Mouse (Mus musculus) megakaryocyte, adult 5-6 weeks (primary cell): ENCODE results near the gene Cyp4f17. TPM values are rescaled to one million over a fixed set of nuclear protein-coding genes. Genes with fewer than 3 reads are reported as not detected.
"Not testable (repeated sequence)": the region's sequence is repeated elsewhere in the genome, so short reads cannot be mapped to it uniquely, and the experiment has no call there.

Source experiments
- ATAC-seq: 2 replicates; pipeline ENCODE4 v1.8.0; 2016; ENCODE audit warnings: mild to moderate bottlenecking, inconsistent platforms; ENCODE audit not compliant: poor library complexity, severe bottlenecking
- total RNA-seq, 2 experiments: library from RNA; stranded (forward) in 1 of 2; stranded (reverse) in 1 of 2; fragments of 153-499, 151-499 nt in 1 of 2; fragments of 221-1000, 200-1000 nt in 1 of 2; gene quantifications; 2 replicates each; pipeline versions ENCODE4 v1.2.3 to v1.2.4; 2015 to 2017

The Cyp4f17 gene
- total RNA-seq, 2 experiments from 2014 or later = 0.38 to 0.66 TPM

DNA sequence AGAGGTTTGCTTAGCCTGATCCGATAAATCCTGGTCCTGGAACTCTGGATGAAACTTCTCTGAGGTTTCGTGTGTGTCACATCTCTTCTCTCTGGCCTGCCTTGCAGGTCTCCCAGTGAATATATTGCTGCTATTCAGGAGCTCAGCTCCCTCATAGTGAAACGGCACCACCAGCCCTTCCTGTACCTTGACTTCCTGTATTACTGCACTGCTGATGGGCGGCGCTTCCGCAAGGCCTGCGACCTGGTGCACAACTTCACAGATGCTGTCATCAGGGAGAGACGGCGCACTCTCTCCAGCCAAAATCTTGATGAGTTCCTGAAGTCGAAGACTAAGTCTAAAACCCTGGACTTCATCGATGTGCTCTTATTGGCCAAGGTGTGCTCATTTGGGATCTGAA, 18.0 kb downstream of the Cyp4f17 start:
- peak; percentile 76 for ATAC-seq

DNA sequence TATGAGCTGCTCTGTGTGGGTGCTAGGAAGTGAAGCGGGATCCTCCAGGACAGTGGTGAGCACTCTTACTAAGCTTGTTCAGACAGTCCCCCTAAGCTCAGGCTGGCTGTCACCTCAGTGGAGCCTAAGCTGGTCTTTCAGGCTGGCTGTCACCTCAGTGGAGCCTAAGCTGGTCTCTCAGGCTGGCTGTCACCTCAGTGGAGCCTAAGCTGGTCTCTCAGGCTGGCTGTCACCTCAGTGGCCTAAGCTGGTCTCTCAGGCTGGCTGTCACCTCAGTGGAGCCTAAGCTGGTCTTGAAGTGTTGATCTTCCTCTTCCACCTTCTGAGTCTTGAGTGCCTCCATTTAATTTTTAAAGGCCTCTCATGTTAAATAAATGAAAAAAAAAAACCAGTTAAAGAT, 20.5 kb downstream of the Cyp4f17 start:
- not testable (repeated sequence) for ATAC-seq

DNA sequence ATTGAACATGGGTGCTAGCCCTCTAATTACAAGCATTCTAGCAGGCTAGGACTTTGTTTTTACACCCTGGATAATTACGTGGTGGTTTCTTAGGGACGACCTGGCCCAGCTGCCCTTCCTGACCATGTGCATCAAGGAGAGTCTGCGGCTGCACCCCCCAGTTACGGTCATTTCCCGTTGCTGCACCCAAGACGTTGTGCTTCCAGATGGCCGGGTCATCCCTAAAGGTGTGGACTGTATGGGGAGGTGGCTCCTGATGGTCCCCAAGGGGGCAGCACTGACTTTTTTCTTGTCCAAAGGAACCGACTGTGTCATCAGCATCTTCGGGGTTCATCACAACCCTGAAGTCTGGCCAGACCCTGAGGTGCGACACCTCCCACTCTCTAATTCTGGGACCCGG, 21.9 kb downstream of the Cyp4f17 start:
- ATAC-seq = no peak

DNA sequence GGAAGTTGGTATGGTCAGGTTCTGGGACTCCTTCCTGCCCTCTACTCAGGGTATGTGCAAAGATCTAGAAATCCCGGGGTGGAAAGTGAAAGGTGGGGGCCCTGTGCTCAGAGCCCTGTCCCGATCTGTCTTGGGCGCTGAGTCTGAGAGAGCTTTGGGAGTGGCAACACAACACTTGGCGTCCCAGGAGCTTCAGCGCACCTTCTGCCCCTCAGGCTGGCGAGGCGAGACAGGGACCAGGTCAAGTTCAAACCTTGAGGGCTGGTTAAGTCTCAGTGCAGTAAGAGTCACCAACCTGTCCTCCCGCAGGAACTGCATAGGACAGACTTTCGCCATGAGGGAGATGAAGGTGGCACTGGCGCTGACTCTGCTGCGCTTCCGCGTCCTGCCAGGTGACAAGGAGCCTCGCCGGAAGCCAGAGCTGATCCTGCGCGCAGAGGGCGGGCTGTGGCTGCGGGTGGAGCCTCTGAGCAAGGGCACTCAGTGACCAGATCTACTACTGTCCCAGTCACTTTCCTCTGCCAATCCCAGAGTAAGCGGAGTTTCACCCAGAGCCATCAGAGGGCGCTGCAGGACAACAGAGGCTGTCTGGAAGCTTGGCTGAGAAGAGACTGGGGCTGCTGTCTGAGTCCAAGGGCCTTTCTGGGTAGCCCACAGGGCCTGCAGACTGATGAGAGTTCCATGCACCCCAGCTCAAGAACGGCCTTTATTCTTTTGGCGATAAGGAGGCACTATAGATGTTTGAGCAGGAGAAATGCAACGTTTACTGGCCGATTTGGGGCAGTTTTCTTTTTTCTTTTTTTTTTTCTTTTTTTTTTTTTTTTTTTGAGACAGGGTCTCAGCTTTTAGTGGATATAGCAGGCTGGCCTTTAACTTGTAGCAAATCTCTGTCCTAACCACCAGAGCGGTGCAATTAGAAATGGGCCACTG, 22.8 kb downstream of the Cyp4f17 start:
- peak; percentile 93 for ATAC-seq

DNA sequence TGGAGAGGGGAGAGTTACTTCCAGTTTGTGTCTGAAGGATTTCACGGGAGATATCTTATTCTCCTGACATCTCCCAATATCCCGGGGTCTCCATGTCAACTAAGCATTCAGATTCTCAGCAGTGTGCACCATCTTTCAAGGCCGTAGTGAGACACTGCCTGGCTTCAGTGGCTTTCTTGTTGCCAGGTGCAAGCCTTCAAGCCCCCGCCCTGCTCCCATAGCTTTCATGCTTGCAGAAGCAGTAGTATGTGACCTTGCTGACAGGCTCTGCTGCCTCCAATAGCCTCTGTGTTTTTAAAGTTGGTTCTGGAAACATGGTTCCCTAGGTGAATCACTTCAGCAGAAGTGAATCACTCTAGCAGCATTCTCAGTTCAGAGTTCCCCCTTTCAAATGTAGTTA, 26.5 kb downstream of the Cyp4f17 start:
- not testable (repeated sequence) for ATAC-seq

DNA sequence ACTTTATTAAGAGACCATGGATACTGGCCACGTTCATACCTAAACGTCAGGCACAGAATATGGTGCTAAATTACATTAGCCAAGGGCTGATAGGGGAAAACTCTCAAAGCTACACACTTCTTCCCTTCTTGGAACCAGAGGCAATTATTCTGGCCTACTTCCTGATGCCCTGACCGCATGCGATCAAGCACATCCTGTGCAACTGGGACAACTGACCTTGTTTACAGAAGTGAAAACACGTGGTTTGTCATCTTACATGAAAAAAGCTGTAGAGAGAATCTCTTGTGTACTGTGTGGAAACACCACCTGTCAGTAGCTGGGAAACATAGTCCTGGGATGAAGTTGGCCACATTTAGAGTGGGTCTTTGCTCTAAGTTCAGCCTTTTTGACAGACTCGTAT, 28.2 kb downstream of the Cyp4f17 start:
- ATAC-seq = peak; percentile 85

DNA sequence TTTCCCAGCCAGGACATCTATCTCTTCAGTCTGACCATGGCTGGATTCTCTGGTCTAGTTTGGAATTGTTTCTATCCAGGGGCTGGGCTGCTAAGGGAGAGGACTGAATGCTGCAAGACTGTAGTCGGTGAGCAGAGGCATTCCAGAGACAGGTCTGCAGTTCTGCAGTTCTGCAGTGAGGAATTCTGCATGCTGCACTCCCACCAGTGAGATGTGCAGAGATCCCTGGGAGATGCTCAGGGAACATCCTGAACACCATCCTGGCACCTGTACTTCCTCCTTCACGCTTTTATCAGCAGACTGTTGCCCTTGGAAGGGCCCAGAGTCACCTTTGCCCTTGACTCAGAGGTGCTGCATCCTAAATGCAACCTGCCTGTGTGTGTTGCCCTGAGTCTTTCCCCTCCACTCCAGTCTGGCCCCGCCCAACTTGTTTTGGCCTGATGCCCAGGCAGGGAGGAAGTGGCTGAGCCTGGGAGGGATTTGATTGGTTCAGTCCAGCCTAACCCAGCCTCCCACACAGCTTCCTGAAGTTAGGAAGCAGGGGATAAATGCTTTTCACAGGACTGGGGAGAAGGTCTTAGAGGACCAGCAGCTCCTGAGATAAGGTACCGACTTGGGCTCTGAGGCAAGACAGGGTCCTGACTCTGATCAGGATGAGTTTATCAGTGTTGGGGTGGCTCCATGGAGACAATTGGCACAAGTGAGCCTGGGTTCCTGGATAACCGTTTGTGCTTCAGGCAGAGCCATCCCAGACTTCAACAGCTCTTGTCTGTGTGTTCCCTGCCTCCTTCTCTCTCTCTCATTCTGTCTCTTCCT, 30.4 kb downstream of the Cyp4f17 start, which contains the start of gene Cyp4f16:
Gene Cyp4f16, plus strand, starts transcription at position 508 of the 816 bp plus-strand sequence.
- ATAC-seq = peak; percentile 89

DNA sequence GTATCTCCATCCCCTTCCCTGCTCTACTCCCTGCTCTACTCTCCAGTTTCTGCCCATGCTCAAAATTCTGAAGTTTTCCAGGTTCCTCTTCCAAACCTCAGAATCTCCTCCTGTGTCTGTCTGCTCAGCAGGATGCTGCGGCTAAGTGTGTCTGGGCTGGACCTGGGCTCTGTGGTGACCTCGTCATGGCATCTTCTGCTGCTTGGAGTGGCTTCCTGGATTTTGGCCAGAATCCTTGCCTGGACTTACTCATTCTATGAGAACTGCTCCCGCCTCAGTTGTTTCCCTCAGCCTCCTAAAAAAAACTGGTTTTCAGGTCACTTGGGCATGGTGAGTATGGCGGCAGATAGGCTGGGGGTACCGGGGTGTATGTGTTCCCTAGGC, 31.0 kb downstream of the Cyp4f17 start:
- no peak for ATAC-seq

DNA sequence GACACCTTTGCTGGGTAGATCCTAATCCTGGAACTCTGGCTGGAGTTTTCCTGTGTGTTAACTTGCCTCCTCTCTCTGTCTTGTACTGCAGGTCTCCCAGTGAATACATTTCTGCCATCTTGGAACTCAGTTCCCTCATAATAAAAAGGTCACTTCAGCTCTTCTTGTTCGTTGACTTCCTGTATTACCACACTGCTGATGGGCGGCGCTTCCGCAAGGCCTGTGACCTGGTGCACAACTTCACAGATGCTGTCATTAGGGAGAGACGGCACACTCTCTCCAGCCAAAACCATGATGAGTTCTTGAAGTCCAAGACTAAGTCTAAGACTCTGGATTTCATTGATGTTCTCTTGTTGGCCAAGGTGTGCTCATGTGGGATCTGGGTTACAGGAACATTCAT, 38.9 kb downstream of the Cyp4f17 start:
- peak; percentile 67 for ATAC-seq

DNA sequence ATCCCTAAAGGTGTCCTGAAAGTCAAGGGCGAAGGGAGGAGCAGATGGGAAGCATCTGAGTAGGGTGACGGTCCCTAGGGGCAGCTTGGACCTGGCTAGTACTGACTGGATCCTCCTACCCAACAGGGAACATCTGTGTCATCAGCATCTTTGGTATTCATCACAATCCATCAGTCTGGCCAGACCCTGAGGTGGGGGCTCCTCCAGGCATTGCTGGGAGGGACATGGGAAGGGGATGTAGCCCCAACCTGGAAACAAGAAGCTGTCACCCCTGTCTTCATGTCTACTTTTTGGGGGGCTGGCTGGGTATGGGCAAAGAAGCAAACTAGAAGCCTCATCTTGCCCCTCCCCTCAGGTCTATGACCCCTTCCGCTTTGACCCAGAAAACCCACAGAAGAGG, 44.5 kb downstream of the Cyp4f17 start:
- ATAC-seq = not testable (repeated sequence)

DNA sequence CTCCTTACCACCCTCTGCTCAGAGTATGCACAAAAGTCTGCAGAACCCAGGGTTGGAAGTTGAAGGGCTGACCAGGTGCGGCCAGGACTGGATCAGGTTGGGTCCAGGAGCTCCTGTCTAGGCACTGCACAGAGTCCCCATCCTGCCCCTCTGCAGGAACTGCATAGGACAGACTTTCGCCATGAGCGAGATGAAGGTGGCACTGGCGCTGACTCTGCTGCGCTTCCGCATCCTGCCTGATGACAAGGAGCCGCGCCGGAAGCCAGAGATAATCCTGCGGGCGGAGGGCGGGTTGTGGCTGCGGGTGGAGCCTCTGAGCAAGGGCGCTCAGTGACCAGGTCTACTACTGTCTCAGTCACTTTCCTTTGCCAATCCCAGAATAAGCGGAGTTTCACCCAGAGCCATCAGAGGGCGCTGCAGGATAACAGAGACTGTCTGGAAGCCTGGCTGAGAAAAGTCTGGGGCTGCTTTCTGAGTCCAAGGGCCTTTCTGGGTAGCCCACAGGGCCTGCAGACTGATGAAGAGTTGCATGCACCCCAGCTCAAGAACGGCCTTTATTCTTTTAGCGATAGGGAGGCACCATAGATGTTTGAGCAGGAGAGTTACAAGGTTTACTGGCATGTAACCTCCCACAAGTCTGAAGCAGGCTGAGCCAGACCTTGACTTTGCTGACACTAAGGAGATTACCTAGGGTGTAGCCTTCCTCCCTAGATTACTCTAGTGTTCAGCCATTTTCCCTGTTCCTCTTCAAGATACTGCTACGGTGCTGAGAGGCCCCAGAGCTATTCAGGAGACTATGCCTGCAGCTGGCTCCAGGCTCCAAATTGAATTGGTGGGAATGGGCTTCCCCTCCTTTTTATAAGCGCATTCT, 45.3 kb downstream of the Cyp4f17 start:
- ATAC-seq = peak; percentile 95

DNA sequence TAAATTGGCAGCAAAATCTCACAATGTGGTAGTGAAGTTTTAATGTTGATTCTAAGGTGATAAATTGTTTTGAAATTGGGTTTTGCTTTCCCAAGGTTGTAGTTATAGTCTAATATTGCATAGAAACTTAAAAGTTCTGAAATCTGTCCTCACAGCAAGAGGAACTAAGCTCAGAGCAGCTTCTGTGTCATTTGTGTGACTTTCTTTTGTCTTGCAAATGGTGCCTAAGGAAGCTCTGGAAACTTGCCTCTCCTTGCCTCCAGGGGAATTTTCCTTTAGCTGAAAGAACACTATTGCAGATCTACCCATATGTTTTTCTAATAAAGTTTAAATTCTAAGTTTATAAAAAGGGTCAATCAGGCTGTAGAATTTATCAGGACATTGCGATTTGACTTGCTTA, 47.2 kb downstream of the Cyp4f17 start:
- not testable (repeated sequence) for ATAC-seq

DNA sequence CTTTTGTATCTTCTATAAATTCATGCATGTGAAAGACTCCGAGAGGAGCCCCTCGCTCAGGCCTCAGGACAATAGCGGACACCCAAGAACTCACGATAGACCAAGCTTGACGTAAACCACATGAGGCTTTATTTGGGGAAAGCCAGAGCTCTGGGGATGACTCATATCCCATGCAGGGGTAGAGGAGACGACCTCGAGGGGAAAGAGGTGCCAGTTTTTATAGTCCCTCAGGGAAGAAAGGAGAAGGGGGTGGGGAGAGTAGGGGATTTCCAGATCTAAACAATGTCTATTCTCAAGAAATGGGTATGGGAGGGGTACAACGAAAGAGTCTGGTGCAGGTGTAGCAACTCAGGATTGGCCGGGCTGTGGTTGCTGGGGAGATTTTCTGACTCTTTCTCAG, 48.5 kb downstream of the Cyp4f17 start:
- ATAC-seq = not testable (repeated sequence)

DNA sequence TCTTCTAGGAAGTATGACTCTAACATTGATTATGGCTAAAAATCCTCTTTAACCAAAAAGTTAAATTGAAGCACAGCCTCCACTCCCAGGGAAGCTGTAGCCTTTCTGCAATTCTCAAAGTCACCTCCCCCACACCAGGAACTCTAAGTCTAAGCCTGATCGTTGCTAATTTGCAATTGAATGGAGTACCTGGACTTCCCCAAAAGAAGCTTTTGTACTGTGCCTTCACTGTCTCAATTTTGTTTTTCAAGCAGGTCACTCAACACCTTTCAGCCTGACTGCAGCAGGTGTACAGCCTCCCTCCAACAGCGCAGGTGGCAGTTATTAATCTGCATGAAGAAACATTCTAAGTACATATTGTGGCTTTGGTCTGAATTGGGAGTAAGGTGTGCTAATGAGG, 57.5 kb downstream of the Cyp4f17 start:
- ATAC-seq = not testable (repeated sequence)

DNA sequence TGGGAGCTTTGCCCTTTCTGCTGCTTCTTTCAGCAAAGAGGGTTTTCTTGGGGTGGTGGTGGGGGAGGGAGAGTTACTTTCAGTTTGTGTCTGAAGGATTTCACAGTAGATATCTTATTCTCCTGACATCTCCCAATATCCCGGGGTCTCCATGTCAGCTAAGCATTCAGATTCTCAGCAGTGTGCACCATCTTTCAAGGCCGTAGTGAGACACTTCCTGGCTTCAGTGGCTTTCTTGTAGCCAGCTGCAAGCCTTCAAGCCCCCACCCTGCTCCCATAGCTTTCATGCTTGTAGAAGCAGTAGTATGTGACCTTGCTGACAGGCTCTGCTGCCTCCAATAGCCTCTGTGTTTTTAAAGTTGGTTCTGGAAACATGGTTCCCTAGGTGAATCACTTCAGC, 67.4 kb downstream of the Cyp4f17 start:
- ATAC-seq = not testable (repeated sequence)

DNA sequence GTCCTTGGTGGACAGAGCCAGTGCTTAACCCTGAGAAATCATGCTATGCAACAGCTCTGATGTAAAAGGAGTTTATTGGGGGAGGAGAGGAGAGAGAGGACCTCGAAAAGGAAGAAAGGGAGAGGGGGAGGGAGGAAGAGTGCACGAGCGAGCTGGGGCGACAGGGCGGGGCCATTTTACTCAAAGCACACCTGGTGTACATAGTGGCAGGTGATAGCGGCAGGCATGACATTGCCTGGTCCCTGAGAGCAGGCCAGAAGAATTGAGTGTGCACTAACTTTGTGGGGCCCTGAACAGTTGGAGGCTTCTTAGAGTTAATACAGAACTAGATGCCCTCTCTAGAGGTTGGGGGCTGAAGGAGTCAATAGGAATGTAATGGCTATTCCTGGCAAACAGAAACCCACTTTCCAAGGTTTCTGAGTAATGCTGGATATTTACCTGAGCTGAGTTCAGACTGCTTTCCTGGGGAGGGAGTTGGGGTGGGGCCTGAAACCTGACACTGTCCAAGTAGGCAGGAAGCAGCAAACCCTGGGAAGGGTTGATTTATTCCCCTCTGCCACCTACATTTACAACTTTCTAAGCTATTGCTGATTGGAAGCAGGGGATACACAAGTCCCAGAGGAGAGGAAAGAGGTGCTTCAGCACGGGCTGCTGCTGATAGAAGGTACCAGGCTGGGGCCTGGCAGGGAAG, 71.8 kb downstream of the Cyp4f17 start:
- ATAC-seq = no peak
